Mouse (Mus musculus) kidney, adult 2 months (tissue): ENCODE data around the gene Zfp385a.

Source experiments
- CTCF ChIP-seq: fragments of 200-500 bp; conservative IDR thresholded peaks from 2 replicates; pipeline ENCODE4 v1.5.1; 2011; ENCODE audit warnings: low read depth, mild to moderate bottlenecking, control low read depth, low read length, moderate library complexity, mixed read lengths; ENCODE audit not compliant: insufficient read depth, insufficient read length
- POLR2A ChIP-seq: fragments of 200-500 bp; IDR thresholded peaks from one replicate; pipeline ENCODE4 v1.6.1; 2011; ENCODE audit warnings: low read depth, low read length, control low read depth

GRCm38 (mm10) chr15:103368179-103368940 lies 28.5 kb upstream of the Zfp385a start:
- TF ChIP-seq CTCF (no peak), POLR2A (no peak)
